In the genomic region with DNA sequence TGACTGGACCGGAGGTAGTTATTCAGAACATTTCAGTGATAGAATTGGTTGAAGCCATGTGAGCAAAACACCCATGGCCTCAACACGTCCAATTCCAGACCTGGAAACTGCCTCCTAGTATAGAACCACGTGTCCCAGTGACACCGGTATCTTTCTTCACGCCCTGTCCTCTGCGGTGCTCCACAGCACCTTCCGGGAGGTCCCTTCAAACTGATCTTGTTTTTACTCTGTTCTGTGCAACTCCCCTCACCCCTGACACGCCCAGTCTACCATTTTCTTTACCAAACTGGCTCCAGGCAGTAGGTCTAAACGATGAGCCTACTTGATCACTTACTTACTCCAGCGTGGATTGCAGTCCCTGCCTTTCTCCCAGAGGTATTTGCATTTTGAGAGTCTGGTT, we compare ENCODE assay signal across 16 mouse cellular contexts. TPM values are rescaled to one million over a fixed set of nuclear protein-coding genes. Genes with fewer than 3 reads are reported as not detected.
DNase-seq lines count a peak whose midpoint lies in the region; ATAC-seq and TF ChIP-seq lines count a peak whose summit lies in the region.
"Had no signal": no experiment of that assay in that cellular context is flagged by ENCODE, and none has a peak within 500 bp of the region (broad histone marks: within the 10 kb centered on the region; RNA-seq: fewer than 3 reads in every experiment).

No protein-coding gene starts in this region.

- intact Hi-C loops in heart, postnatal 14 days (cut with DNase I): no loop called here

- no peak overlapping the region for H3K4me3 ChIP-seq in heart, embryonic 10.5 days
- no peak overlapping the region for H3K4me3 ChIP-seq in kidney, embryonic 15.5 days (replicated peaks)
- peak overlapping the region; percentile 88 for H3K4me3 ChIP-seq in E14TG2a.4 (replicated peaks; ENCODE audit: low read length)
- H3K4me3 ChIP-seq: embryonic facial prominence, embryonic 12.5 days; liver, embryonic 15.5 days; midbrain, embryonic 13.5 days; myocyte had no signal

- H3K36me3 ChIP-seq in heart, embryonic 10.5 days: 0 out of 2 replicates have a peak, but pooled peaks cover 7% of the 10 kb centered on the region
- no peaks in the 10 kb centered on the region for H3K36me3 ChIP-seq in kidney, embryonic 15.5 days
- H3K36me3 ChIP-seq in E14TG2a.4 (ENCODE audit: insufficient read depth, low read length): peaks cover 57% of the 10 kb centered on the region
- H3K36me3 ChIP-seq: embryonic facial prominence, embryonic 12.5 days; midbrain, embryonic 13.5 days had no signal

- H3K9ac ChIP-seq in kidney, embryonic 15.5 days: no peak overlapping the region
- H3K9ac ChIP-seq: embryonic facial prominence, embryonic 12.5 days; liver, embryonic 15.5 days; midbrain, embryonic 13.5 days had no signal

- DNase-seq in heart, embryonic 10.5 days (ENCODE audit: low spot score): peak; percentile 61
- DNase-seq in heart, postnatal 14 days: no peak
- DNase-seq in kidney, adult 9 months: peak; percentile 44
- DNase-seq in spleen, postnatal 36 days (ENCODE audit: low spot score in 2 of 2): no peak
- no peak for DNase-seq in adrenal gland, adult 2 months
- DNase-seq: adrenal gland, postnatal 14 days; left cerebral cortex, postnatal 4 days; retina, postnatal 1 day; thymus, postnatal 14 days had no signal

- TF ChIP-seq CTCF in E14TG2a.4 (conservative IDR thresholded peaks at IDR 0.05; ENCODE audit: low read length): no peak

- no peaks in the 10 kb centered on the region for H3K27me3 ChIP-seq in heart, embryonic 10.5 days (ENCODE audit: insufficient read depth, poor library complexity, severe bottlenecking)
- H3K27me3 ChIP-seq in kidney, embryonic 15.5 days: no peaks in the 10 kb centered on the region
- H3K27me3 ChIP-seq in E14TG2a.4 (ENCODE audit: insufficient read depth, low read length): no peaks in the 10 kb centered on the region
- H3K27me3 ChIP-seq: embryonic facial prominence, embryonic 12.5 days; liver, embryonic 15.5 days; midbrain, embryonic 13.5 days had no signal

- WGBS in heart, embryonic 10.5 days: 77% methylated on average over 10 of the region's 10 CpGs
- WGBS in kidney, embryonic 15.5 days: 78% methylated on average over 10 of the region's 10 CpGs

- no peaks in the 10 kb centered on the region for H3K9me3 ChIP-seq in heart, embryonic 10.5 days
- no peaks in the 10 kb centered on the region for H3K9me3 ChIP-seq in kidney, embryonic 15.5 days (replicated peaks)
- H3K9me3 ChIP-seq in E14TG2a.4 (ENCODE audit: low read length): no peaks in the 10 kb centered on the region
- H3K9me3 ChIP-seq: embryonic facial prominence, embryonic 12.5 days; liver, embryonic 15.5 days; midbrain, embryonic 13.5 days had no signal

- H3K4me1 ChIP-seq in heart, embryonic 10.5 days: peaks cover 72% of the 10 kb centered on the region
- H3K4me1 ChIP-seq in kidney, embryonic 15.5 days: peaks cover 74% of the 10 kb centered on the region
- peaks cover 76% of the 10 kb centered on the region for H3K4me1 ChIP-seq in E14TG2a.4 (replicated peaks; ENCODE audit: low read depth, low read length)

- ATAC-seq in kidney, embryonic 15.5 days (replicated peaks; ENCODE audit: low FRiP score): no peak
- peak; percentile 12 for ATAC-seq in activated CD4-positive, CD25-positive, alpha-beta regulatory T cell, adult 4 months
- ATAC-seq: midbrain, embryonic 13.5 days had no signal

- no peak overlapping the region for H3K4me2 ChIP-seq in kidney, embryonic 15.5 days
- H3K4me2 ChIP-seq: embryonic facial prominence, embryonic 12.5 days; liver, embryonic 15.5 days; midbrain, embryonic 13.5 days had no signal

- 0 out of 2 replicates have a peak overlapping the region, but pooled peaks have one; percentile 57 for H3K27ac ChIP-seq in heart, embryonic 10.5 days
- H3K27ac ChIP-seq in kidney, embryonic 15.5 days: no peak overlapping the region
- H3K27ac ChIP-seq: embryonic facial prominence, embryonic 12.5 days; liver, embryonic 15.5 days; midbrain, embryonic 13.5 days had no signal

RNA-seq across cellular contexts. Expression of gene Anp32a, which starts 7.0 kb away (rescaled TPM):
- 160 and 178 TPM in 2 replicates for polyA plus RNA-seq in heart, embryonic 10.5 days (2016; fragmentation: Nextera tagmentation; extraction: Ambion mirVana)
- 100 to 1,000 TPM; 184 to 205 TPM for total RNA-seq in heart, postnatal 14 days (2021)
- polyA plus RNA-seq in kidney, embryonic 15.5 days (2015; fragmentation: Nextera tagmentation; extraction: Ambion mirVana): 217 and 225 TPM in 2 replicates
- polyA plus RNA-seq in activated CD4-positive, CD25-positive, alpha-beta regulatory T cell, adult 4 months (2017; shearing (Covaris generic)): 100 to 1,000 TPM; 108 to 132 TPM
- 100 to 1,000 TPM; 278 to 501 TPM for total RNA-seq in adrenal gland, adult 2 months (2021)
- polyA plus RNA-seq in adrenal gland, adult 2 months (2012; rRNA removed): 8.0 and 9.8 TPM in 2 replicates

Comparison
In these comparisons a context has a peak if more than half of its experiments do, and no peak if none do; other contexts are left out.
1. DNase-seq: peak in heart, embryonic 10.5 days (single experiment) and kidney, adult 9 months (single experiment); none in heart, postnatal 14 days (0 of 2), spleen, postnatal 36 days (0 of 2) and adrenal gland, adult 2 months (single experiment).
2. RNA of gene Anp32a, which starts 7.0 kb away (polyA plus RNA-seq): 217 to 225 TPM in kidney, embryonic 15.5 days, 160 to 178 TPM in heart, embryonic 10.5 days and 108 to 132 TPM in activated CD4-positive, CD25-positive, alpha-beta regulatory T cell, adult 4 months; 8.0 to 9.8 TPM in adrenal gland, adult 2 months; every median in the first group is over 10 times any median in the second.